Mouse (Mus musculus) heart, embryonic 16.5 days (tissue): Measurements from ENCODE around the gene Gtf2a2. TPM values are rescaled to one million over a fixed set of nuclear protein-coding genes. Genes with fewer than 3 reads are reported as not detected.

Experiments used
- ATAC-seq: fragments of 200-750 bp; cut with Nextera tagmentation; replicated peaks from 2 replicates; pipeline ENCODE4 v1.8.0; 2017; ENCODE audit warnings: moderate number of reproducible peaks; ENCODE audit not compliant: insufficient read depth, low FRiP score; ENCODE audit errors: extremely low read depth
- H3K27ac ChIP-seq: fragments of 300-500 bp; sonication (generic); 2 replicates; pipeline ENCODE4 v1.5.1; 2014; ENCODE audit warnings: mild to moderate bottlenecking, low read length, control low read depth, moderate library complexity
- H3K27me3 ChIP-seq: fragments of 300-500 bp; sonication (generic); 2 replicates; pipeline ENCODE4 v1.6.1; 2014; ENCODE audit warnings: low read length, mixed read lengths; ENCODE audit not compliant: control insufficient read depth, insufficient read depth
- H3K36me3 ChIP-seq: fragments of 300-500 bp; sonication (generic); 2 replicates; pipeline ENCODE4 v1.6.1; 2014; ENCODE audit not compliant: control insufficient read depth, insufficient read depth
- H3K4me1 ChIP-seq: fragments of 300-500 bp; sonication (generic); 2 replicates; pipeline ENCODE4 v1.6.1; 2014; ENCODE audit warnings: low read length, mixed read lengths; ENCODE audit not compliant: control insufficient read depth, insufficient read depth
- H3K4me2 ChIP-seq: fragments of 300-500 bp; sonication (generic); 2 replicates; pipeline ENCODE4 v1.6.1; 2014; ENCODE audit warnings: low read depth, mild to moderate bottlenecking, control low read depth, low read length
- H3K4me3 ChIP-seq: fragments of 300-500 bp; sonication (generic); 2 replicates; pipeline ENCODE4 v1.5.1; 2014; ENCODE audit warnings: mild to moderate bottlenecking, control low read depth, low read length
- H3K9ac ChIP-seq: fragments of 300-500 bp; sonication (generic); 2 replicates; pipeline ENCODE4 v1.6.1; 2014; ENCODE audit warnings: low read length, control low read depth
- H3K9me3 ChIP-seq: fragments of 300-500 bp; sonication (generic); replicated peaks from 2 replicates; pipeline ENCODE4 v1.6.1; 2016; ENCODE audit warnings: low read length; ENCODE audit not compliant: control insufficient read depth
- WGBS: fragments of 180-500 bp; shearing (Covaris S2); extraction: QIAGEN DNeasy Blood & Tissue Kit; methylation state at CpG from one replicate; pipeline ENCODE4 v1.1.7; 2014; 5-methylcytosine and 5-hydroxymethylcytosine counted together
- polyA plus RNA-seq: library from polyadenylated mRNA; unstranded; fragments of >200 nt; fragmentation: Nextera tagmentation; extraction: Ambion mirVana; gene quantifications from 2 replicates; pipeline ENCODE4 v1.2.1, GENCODE M21; 2015

Gene Gtf2a2
- polyA plus RNA-seq, 1 experiment from 2014 or later = 183 TPM

GRCm38 (mm10) chr9:70033056-70033455, 20.7 kb downstream of the Gtf2a2 start:
- Histone ChIP-seq H3K9me3 (no peaks in the 10 kb centered on the region), H3K9ac (no peak overlapping the region), H3K4me1 (no peaks in the 10 kb centered on the region), H3K4me3 (no peak overlapping the region), H3K27me3 (no peaks in the 10 kb centered on the region), H3K4me2 (no peak overlapping the region), H3K36me3 (no peaks in the 10 kb centered on the region), H3K27ac (no peak overlapping the region)
- 74% methylated on average over 9 of the region's 9 CpGs for WGBS
- ATAC-seq = no peak

DNA sequence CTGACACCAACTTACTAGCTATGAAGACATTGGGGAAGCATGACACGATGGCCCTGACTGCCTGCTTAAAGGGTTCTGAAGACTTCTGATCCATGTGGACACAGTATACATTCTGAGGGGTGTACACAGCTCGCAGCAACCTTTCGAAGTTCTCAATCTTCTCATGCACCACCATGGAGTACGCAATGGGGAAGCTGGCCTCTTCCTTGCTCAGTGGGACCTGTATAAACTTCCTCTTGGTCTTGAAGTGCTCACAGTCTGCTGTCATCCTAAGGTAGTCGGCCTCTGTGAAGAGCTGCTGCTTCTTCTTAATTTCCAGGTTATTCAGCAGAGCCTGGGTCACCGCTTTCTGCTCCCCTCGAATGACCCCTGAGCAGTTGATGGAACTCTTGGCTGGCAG, 22.4 kb downstream of the Gtf2a2 start:
- no peak overlapping the region for H3K4me3 ChIP-seq
- H3K36me3 ChIP-seq = no peaks in the 10 kb centered on the region
- H3K4me1 ChIP-seq = no peaks in the 10 kb centered on the region
- ATAC-seq = no peak
- H3K9me3 ChIP-seq = peaks cover 4% of the 10 kb centered on the region; the same call in 1 of the 2 replicates
- 79% methylated on average over 7 of the region's 7 CpGs for WGBS
- no peak overlapping the region for H3K4me2 ChIP-seq
- H3K27ac ChIP-seq = no peak overlapping the region
- no peaks in the 10 kb centered on the region for H3K27me3 ChIP-seq
- no peak overlapping the region for H3K9ac ChIP-seq

GRCm38 (mm10) chr9:70036646-70037045, 24.3 kb downstream of the Gtf2a2 start:
- Histone ChIP-seq H3K4me2 (no peak overlapping the region), H3K4me3 (no peak overlapping the region)
- WGBS = 70% methylated on average over 4 of the region's 4 CpGs

GRCm38 (mm10) chr9:70037988-70038387, 25.6 kb downstream of the Gtf2a2 start, which contains the start of gene Gcnt3:
Gene Gcnt3, minus strand, starts transcription at chr9:70038088.
- Histone ChIP-seq H3K27ac (no peak within 1 kb of the TSS), H3K9ac (no peak within 1 kb of the TSS), H3K36me3 (no peaks in the 10 kb centered on the region), H3K4me1 (no peaks in the 10 kb centered on the region), H3K4me2 (no peak within 1 kb of the TSS), H3K27me3 (no peaks in the 10 kb centered on the region), H3K9me3 (peaks cover 4% of the 10 kb centered on the region; the same call in 1 of the 2 replicates), H3K4me3 (no peak within 1 kb of the TSS)
- no peak for ATAC-seq
- 77% methylated on average over 7 of the region's 7 CpGs for WGBS

More at GRCm38 (mm10) chr9:70036646-70037045, 24.3 kb downstream of the Gtf2a2 start:
- no peaks in the 10 kb centered on the region for H3K36me3 ChIP-seq
- H3K27ac ChIP-seq = no peak overlapping the region
- no peaks in the 10 kb centered on the region for H3K4me1 ChIP-seq
- no peak for ATAC-seq
- H3K9me3 ChIP-seq = peaks cover 4% of the 10 kb centered on the region; the same call in 1 of the 2 replicates
- no peak overlapping the region for H3K9ac ChIP-seq
- H3K27me3 ChIP-seq = no peaks in the 10 kb centered on the region

DNA sequence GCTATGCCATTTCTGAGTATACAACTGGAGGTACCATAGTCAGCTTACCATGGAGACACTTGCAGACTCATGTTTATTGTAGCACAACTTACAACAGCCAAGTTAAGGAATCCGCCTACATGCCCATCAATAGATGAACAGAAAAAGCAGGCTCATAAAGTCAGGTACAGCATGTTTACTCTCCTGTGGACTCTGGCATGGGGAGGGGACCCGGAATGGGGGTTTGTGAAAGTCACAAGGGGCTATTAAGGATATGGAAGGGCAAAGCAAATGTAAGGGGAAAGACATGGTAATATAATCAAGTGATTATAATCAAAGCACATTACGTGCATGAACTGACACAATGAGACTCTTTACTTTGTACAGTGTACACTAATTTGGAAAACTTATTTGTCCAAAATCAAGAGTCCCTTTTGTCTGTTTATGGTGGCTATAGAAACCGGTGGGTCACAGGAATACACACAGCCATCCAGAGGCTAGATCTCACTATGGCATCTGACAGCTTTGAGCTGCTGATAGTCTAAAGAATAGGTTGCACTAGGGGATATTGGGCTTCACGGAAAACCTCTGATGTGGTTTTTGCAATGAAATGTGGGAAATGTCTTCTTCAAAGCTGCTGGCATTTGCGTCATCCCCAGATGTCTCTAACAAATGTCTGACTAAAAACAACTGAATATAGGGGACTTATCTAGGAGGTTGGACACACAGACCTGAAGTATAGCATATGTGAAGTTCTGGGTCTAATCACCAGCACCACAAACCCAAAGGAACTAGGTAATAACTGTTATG, 27.4 kb downstream of the Gtf2a2 start:
- H3K27ac ChIP-seq = no peak overlapping the region
- no peaks in the 10 kb centered on the region for H3K36me3 ChIP-seq
- H3K9ac ChIP-seq = no peak overlapping the region
- no peak for ATAC-seq
- H3K27me3 ChIP-seq = no peaks in the 10 kb centered on the region
- H3K4me1 ChIP-seq = no peaks in the 10 kb centered on the region
- 79% methylated on average over 6 of the region's 6 CpGs for WGBS
- H3K4me3 ChIP-seq = no peak overlapping the region
- peaks cover 4% of the 10 kb centered on the region; the same call in 1 of the 2 replicates for H3K9me3 ChIP-seq
- no peak overlapping the region for H3K4me2 ChIP-seq

DNA sequence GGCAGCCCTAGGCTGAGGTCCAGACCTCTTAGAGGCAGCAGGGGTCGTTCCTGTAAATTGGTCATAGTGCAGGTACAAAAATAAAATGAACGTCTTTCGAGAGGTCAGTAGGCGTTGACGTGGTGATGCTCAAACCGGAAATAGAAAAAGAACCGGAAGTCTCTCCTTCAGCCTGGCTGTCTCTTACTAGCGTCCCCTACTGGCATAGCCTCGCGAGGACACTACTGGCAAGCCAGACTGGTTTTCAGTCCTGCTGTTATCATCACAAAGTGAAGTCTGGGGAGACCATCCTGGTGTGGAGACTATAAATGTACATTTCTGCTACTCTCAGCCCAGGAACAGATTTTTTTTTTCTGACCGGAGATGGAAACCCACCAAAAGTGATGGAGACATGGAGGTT, 28.2 kb downstream of the Gtf2a2 start:
- Histone ChIP-seq H3K27ac (no peak overlapping the region), H3K9ac (no peak overlapping the region), H3K4me2 (no peak overlapping the region), H3K4me1 (no peaks in the 10 kb centered on the region), H3K27me3 (no peaks in the 10 kb centered on the region), H3K36me3 (no peaks in the 10 kb centered on the region), H3K9me3 (peaks cover 4% of the 10 kb centered on the region; the same call in 1 of the 2 replicates), H3K4me3 (no peak overlapping the region)
- WGBS = 69% methylated on average over 11 of the region's 11 CpGs
- no peak for ATAC-seq

GRCm38 (mm10) chr9:70042137-70042536, 29.8 kb downstream of the Gtf2a2 start:
- H3K4me2 ChIP-seq = no peak overlapping the region
- no peaks in the 10 kb centered on the region for H3K4me1 ChIP-seq
- WGBS = 94% methylated on average over 4 of the region's 4 CpGs
- H3K27me3 ChIP-seq = no peaks in the 10 kb centered on the region
- H3K4me3 ChIP-seq = no peak overlapping the region
- peaks cover 4% of the 10 kb centered on the region; the same call in 1 of the 2 replicates for H3K9me3 ChIP-seq
- H3K36me3 ChIP-seq = no peaks in the 10 kb centered on the region
- no peak overlapping the region for H3K9ac ChIP-seq
- no peak overlapping the region for H3K27ac ChIP-seq
- no peak for ATAC-seq

GRCm38 (mm10) chr9:70042935-70043334, 30.6 kb downstream of the Gtf2a2 start:
- no peaks in the 10 kb centered on the region for H3K36me3 ChIP-seq
- H3K9ac ChIP-seq = no peak overlapping the region
- ATAC-seq = no peak
- no peaks in the 10 kb centered on the region for H3K4me1 ChIP-seq
- H3K4me2 ChIP-seq = no peak overlapping the region
- WGBS = 81% methylated on average over 1 of the region's 1 CpGs
- H3K27me3 ChIP-seq = no peaks in the 10 kb centered on the region
- no peak overlapping the region for H3K27ac ChIP-seq
- no peak overlapping the region for H3K4me3 ChIP-seq
- peaks cover 4% of the 10 kb centered on the region; the same call in 1 of the 2 replicates for H3K9me3 ChIP-seq

- H3K9ac ChIP-seq = no peak overlapping the region
- no peak overlapping the region for H3K4me3 ChIP-seq
- H3K27ac ChIP-seq = no peak overlapping the region
- no peaks in the 10 kb centered on the region; the same call in 1 of the 2 replicates for H3K4me1 ChIP-seq
- no peaks in the 10 kb centered on the region for H3K27me3 ChIP-seq
- H3K36me3 ChIP-seq = no peaks in the 10 kb centered on the region
- 54% methylated on average over 2 of the region's 2 CpGs for WGBS
- no peak for ATAC-seq
- H3K4me2 ChIP-seq = no peak overlapping the region
- no peaks in the 10 kb centered on the region for H3K9me3 ChIP-seq
Observed at GRCm38 (mm10) chr9:70044865-70045264, 32.5 kb downstream of the Gtf2a2 start.
